Mouse (Mus musculus): Measurements from ENCODE around the gene Tert.

DNA sequence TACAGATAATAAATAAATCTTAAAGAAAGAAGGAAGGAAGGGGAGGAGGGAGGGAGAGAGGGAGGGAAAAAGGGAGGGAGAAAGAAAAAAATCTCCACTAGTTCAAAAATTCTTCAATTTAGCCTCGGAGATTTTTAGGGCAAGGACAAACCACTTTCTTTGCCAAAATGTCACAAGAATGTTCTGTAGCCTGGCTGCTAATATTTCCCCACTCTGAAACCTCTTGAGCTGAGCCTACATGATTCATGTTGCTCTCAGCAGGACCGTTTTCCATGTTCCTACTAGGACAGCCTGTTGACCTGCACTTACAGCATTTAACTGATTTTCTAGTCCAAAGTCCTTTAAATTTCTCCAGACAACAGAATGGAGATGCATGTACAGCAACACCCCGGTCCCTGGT, 28.3 kb downstream of the Tert start:
- TF ChIP-seq POLR2A (IDR thresholded peaks at IDR 0.05; ENCODE audit: low read depth, low read length), result no peak
- TF ChIP-seq CTCF (conservative IDR thresholded peaks at IDR 0.05; ENCODE audit: insufficient read depth, insufficient read length, low read depth, low read length), result no peak
